Mouse (Mus musculus) spleen, adult 12 weeks (tissue): ENCODE measurements around the gene Apbb1.

Experiments
- DNase-seq: peaks from one replicate; pipeline ENCODE4 v3.0.0; 2022; ENCODE audit warnings: low spot score

Gene Apbb1

DNA sequence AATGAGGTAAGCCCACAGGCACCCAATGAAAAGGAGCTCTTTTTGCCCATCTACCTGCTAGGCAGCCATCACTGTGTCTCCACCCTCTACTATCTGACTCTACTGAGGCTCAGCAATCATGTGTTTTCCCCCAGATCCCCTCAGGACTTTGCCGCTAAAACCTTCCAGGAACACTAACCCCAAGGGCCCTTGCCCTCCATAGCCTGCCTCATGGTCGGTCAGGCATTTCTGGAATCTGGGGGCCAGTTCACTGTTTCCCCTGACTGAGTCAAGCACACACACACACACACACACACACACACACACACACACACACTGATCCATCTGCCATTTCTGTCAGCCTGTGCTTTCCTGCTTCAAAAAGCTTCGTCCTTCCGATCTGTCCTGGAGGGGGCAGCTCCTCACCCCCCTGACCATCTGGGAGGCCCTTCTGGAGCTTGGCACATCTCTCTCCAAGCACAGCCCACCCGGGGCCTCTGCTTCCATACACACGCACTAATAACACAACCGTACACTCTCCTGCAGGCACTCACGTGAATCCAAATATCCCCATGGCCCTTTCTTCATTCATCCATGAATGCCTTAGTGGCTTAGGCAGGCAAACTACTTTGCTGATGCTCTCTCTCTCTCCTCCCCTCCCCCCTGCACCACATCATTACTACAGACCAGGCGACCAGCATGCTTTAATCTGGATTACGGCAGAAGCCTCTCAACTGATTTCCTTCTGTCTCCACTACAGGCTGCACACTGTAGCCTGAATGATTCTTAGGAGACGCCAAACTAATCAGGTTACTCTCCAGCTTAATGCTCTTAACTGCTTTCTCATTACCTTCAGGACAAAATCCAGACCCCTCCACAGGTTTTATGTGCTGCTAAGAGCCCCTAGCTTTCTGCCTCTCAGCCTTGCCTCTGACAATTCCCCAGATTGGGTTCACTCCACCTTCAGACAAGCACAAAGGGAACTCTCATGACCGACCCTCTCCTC, 11.6 kb downstream of the Apbb1 start:
- DNase-seq, result no peak

DNA sequence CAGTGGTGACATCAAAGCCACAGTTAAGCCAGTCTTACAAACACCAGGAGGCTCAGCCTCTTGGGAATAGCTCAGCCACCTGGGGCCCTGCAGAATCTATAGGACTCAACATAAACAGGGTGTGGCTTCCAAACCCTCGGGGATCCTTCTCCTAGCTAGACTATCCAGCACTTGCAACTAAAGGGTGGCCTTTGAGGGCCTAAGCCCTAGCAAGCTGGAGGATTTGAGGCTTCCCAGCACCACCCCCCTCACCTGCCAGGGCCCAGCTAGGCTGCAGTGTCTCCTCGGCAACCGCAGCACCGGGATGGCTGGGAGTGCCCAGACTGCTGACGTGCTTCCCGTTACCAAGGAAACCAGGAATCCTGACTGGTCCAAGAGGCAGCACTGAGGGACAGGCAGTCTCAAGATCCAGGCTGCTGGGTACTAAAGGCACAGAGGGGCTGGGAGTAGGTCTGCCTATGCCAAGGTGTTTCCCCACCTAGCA, 12.4 kb downstream of the Apbb1 start:
- no peak for DNase-seq

DNA sequence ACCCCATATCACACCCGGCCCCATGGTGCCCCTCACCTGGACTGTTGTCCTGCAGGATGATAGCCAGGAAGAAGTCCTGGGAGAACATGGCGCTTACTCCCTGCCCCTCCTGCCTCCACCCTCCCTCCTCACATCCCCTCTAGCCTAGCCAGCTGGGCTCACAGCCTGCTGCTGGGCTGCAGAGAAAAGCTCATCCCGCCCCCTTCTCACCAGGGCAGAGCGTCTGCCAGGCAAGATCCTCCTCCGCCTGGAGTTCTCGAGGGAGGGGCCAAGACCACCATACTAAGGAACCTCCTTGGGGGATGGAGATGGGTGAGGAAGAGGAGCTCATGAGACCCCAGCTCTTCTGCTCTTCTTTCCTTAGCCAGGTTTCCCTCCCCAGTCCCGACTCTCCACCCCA, 12.9 kb downstream of the Apbb1 start:
- DNase-seq, result no peak

DNA sequence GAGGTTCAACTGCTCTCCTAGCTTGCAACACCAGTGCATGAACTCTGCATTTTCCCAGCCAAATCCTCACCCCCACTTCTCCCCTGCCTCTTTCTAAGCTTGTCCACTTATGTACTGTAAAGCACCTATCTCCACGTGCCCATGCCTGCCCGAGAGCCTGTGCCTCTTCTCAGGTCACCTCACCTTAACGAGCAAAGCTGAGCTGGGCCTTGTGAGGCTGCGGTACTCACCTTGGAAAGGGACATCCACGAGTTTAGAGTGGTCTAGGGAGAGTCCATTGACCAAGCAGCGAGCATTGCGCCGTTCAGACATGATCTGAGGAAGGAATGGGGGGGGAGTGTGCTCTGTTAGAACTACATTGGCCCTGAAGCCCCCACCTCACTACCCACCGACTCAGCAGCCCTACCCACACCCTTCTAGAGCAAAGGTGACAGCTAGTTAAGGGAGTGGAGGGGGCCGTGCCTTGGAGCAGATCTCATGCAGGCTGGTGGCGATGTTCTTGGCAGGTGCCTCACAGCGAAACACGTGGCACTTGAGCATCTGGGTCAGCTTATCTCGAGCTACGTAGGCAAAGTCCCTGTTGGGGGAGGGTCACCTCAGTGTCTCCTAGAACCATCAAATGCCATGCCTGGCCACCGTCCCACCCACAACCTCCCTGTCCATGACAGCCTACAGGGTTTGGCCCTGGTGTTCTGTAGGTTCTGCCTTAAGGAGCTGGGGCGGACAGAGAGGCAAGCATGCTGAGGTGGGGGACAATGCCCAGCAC, 16.2 kb downstream of the Apbb1 start:
- no peak for DNase-seq

- DNase-seq, result no peak
Observed at GRCm38 (mm10) chr7:105563367-105563766, 18.1 kb downstream of the Apbb1 start.

DNA sequence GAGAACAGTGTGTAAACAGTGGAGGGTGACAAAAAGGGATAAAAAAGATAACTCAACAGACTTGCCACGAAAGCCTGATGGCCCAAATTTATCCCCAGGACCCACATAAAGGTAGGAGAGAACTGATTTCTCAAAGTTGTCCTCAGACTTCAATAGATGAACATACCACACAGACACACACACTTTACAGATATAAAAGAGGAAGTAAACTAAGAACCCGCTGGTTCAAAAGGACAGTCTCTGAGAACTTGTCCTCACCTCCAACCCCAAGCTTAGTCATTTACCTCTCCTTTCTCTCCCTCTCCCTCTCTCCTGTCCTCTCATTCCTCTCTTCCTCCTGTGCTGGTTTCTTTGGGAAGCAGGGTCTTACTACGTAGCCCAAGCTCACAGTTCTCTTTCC, 19.1 kb downstream of the Apbb1 start:
- no peak for DNase-seq

GRCm38 (mm10) chr7:105559016-105559415, 22.4 kb downstream of the Apbb1 start:
- no peak for DNase-seq

DNA sequence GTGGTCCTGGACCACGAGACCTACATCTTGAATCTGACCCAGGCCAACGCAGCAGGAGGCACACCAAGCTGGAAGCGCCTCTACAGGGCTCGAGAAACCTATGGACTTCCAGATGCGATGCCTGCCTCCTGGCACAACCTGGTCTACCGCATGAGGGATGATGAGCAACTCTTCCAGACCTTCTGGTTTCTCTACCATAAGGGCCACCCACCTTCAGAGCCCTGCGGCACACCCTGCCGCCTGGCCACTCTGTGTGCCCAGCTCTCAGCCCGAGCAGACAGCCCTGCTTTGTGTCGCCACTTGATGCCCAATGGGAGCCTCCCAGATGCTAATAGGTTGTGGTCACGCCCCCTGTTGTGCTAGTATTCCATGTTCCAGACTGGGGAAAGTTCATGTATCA, 23.8 kb downstream of the Apbb1 start:
- no peak for DNase-seq

- DNase-seq, result no peak
Observed at GRCm38 (mm10) chr7:105556406-105556805, 25.0 kb downstream of the Apbb1 start.

DNA sequence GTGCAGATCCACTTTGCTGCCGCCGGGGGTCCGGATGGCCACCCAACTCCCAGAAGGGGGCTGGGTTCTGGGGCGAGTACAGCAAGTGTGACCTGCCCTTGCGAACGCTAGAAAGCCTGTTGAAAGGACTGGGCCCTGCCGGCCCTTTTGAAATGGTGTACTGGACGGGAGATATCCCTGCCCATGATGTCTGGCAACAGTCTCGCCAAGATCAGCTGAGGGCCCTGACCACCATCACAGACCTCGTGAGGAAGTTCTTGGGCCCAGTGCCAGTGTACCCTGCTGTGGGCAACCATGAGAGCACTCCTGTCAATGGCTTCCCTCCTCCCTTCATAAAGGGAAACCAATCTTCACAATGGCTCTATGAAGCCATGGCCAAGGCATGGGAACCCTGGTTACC, 25.9 kb downstream of the Apbb1 start:
- no peak for DNase-seq

DNA sequence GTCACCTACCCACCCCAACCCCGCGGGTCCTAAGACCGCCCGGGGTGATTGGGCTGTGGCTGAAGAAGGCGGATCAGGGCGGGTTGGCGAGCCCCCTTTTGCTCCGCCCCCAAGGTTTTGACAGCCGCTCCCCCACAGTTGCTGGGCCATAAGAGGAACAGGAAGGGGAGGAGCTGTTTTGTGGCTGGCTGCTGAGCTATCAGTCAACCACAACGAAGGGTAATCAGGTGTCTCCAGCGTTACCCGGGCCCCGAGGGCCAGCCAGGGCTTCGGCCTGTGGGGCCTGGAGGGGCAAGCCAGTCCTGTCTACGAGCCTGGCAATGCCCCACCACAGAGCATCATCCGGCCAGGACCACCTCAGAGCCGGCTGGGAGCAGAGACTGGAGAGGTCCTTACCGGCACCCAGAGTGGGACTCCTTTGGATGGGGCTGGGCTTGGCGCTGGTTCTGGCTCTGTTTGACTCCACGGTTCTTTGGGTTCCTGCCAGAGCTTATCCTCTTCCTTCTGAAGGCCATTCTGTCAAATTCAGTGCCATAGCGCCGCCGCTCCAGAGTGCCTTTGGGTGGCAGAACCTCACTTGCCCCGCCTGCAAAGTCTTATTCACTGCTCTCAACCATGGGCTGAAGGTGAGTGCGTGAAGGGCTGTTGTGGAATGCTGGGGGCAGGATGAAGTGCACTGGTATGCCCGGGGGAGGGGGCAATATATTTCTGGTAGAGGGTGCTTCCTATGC, 27.1 kb downstream of the Apbb1 start, which contains the start of gene Smpd1:
TSS of gene Smpd1 (plus strand) at position 149 of the 731 bp plus-strand sequence.
- peak; percentile 75 for DNase-seq

DNA sequence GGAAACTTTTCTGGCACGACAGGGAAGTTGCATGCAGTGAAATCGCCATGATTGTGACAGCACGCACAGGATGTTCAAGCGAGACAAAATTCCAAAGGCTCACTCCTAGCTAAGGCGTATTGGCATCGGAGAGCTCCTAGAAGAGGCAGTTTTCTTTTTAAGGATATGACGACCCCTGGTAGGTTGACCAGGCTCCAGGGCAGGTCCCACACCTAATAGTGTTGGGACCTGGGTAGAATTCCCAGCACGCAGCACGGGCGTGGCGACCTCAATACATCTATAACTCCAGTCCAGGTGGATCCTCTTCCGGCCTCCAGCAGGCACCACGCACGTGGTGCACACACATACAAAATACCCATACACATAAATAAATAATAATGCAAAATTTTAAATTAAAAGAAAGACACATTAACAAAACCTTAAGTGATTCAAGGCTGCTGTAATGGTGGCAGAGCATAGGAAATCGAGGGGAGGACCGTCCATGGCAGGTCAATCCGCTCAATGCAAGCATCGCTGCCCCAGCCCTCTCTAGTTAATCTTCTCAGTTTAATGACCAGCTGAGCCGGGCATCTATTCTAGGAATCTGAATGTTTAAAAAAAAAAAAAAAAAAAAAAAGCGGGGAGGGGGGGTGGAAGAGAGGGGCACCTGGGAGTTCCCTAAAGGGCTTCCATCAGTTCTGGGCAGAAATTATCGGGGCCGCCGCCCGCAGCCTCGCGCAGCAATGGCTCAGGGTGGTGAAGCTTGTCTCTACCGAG, 27.8 kb downstream of the Apbb1 start:
- no peak for DNase-seq

GRCm38 (mm10) chr7:105549035-105549434, 32.4 kb downstream of the Apbb1 start:
- DNase-seq, result no peak

GRCm38 (mm10) chr7:105547970-105548369, 33.5 kb downstream of the Apbb1 start:
- DNase-seq, result no peak

DNA sequence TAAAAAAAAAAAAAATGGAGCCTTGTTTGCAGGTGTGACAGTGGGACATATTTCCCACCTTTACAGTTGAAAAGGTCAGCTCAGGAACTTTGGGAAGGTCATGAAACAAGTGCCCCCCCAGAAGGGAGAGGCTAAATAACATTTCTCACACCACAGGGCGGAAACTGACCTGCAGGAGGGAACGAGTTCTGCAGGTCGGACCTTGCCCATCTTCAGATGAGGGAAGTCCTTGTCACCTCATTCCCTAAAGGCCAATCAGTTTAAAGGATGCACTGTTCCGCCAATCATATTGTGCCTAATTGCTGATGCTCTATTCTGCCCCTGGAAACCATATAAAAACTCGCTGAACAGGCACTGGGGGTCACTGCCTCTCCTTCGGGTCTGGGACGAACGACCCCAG, 35.5 kb downstream of the Apbb1 start:
- no peak for DNase-seq

DNA sequence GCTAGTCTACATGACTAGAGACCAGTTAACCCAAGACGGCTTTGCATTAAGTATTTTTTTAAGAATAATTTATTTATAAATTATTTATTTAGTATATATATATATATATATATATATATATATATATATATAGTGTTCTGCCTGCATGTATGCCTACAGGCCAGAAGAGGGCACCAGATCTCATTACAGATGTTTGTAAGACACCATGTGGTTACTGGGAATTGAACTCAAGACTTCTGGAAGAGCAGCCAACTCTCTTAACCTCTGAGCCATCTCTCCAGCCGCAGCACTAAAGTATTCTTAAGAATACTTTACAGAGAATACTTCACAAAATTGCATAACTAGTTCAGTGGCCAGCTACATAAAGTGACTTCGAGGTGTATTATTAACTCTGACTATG, 47.3 kb downstream of the Apbb1 start:
- DNase-seq, result no peak

DNA sequence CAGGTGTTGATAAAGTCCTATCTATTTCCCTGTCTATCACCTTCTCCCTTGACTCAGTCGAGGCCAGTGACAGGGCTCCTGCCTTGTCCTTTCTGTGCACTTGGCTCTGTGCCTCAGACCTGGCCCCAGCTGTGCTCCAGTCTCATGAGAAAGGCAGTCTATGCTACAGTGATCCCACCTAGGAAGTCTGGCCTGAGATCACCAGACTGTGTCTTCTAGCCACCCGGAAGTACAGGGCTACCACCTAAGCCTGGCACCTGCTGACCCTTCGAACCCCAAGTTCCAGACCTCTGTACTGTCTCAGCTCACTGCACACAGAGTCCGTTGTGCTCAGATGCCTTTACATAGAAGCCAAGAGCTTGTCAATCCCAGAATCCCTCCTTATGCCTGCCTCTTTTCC, 53.4 kb downstream of the Apbb1 start:
- DNase-seq, result no peak

DNA sequence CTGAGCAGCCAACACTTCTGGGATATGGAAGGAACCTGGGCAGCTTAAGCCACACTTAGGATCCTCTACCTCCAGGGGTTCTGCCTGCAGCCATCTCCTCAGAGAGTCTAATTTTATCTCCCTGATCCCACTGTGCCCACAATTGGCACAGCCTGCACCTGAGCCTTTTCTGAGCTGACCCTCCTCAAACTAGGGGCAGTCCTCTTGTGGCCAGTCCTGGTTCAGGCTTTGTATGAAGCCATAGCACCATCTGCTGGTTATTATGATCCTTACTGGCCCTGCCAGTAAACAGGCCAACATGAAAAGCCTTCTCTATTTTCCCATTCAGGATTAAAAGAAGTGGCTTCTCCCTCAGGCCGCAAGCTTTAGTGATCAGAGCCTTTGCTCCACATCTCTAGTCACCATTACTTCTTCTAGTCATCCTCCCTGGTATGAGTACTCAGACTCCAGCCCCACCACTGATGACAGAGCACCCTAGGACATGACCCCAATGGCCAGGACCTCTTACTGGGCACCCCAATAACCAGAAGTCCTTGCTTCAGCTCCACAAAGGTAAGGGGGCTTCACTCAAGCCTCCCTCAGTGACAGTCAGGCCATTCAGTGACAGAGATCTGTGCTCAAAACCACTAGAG, 54.0 kb downstream of the Apbb1 start:
- DNase-seq, result no peak

DNA sequence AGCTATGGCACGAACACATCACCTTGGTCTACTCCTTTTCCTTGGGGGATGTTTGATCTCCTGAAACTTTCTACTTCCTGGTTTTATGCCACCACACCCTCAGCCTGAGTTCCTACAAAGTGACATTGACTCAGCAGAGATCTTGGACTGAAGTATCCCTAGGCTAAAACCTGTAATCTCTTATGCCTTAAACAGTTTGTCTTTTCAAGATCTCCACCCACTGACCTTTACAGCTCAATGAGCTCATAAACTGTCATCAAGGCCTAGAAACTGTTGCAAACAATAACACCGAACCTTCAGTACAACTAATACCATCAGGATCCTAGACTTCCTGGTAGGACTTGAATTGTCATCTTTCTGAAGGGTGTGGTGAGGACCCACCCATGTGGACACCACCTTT, 57.2 kb downstream of the Apbb1 start:
- no peak for DNase-seq

- DNase-seq, result no peak
Observed at GRCm38 (mm10) chr7:105520201-105520600, 61.3 kb downstream of the Apbb1 start.

- no peak for DNase-seq
Observed at GRCm38 (mm10) chr7:105519771-105520170, 61.7 kb downstream of the Apbb1 start.
